Mouse (Mus musculus): ENCODE measurements around the gene Ddit4. TPM values are rescaled to one million over a fixed set of nuclear protein-coding genes. Genes with fewer than 3 reads are reported as not detected.

Ddit4 gene
- total and polyA plus RNA-seq, 3 experiments, result 39.5 to 136 (median 50.6) TPM

DNA sequence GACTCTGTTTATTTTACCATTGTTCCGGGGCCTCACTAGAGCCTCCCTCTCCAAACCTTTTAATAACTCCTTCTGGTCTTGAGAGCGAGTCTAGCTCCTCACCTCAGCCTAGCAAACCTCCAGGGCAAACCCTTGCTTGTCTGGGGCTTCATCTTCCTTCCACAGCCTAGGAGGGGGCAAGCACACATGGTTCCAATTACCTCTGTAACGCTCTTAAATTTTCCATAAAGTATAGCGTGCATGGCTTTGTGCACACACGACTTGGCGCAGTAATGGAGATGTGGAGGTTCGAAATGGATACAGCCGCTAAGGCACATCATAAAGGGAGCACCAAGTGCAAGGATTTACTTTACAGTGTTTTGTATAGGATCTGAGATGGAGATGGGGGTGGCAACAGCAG is 14.2 kb upstream of the Ddit4 start:
- in situ Hi-C loops (cut with MboI; ENCODE audit: low pct_ligation_motif_present, low pct_unique_long_range_greater_than_20kb, low sequenced_read_pairs) (no loop called here), dilution Hi-C loops (cut with MboI; ENCODE audit: extremely low pct_ligation_motif_present, extremely low pct_unique_long_range_greater_than_20kb, low sequenced_read_pairs) (no loop called here)
- no peak overlapping the region for H3K4me2 ChIP-seq (ENCODE audit: insufficient read depth, low read depth, poor library complexity, severe bottlenecking)

GRCm38 (mm10) chr10:59965362-59965695 is 13.7 kb upstream of the Ddit4 start:
- H3K79me2 ChIP-seq (replicated peaks; ENCODE audit: control insufficient read depth, extremely low read depth, insufficient read depth, poor library complexity, severe bottlenecking), result no peaks in the 10 kb centered on the region
- no peaks in the 10 kb centered on the region for H3K27me3 ChIP-seq (replicated peaks)
- TF ChIP-seq MAX (IDR thresholded peaks at IDR 0.05; ENCODE audit: low read length) (no peak), UBTF (IDR thresholded peaks at IDR 0.05; ENCODE audit: low read depth, low read length) (no peak), TBP (conservative IDR thresholded peaks at IDR 0.05; ENCODE audit: low read depth, low read length) (no peak), IRF4 (IDR thresholded peaks at IDR 0.05; ENCODE audit: low read depth, low read length) (no peak), POLR2A (IDR thresholded peaks at IDR 0.05; ENCODE audit: low read depth, low read length) (no peak), MEF2A (IDR thresholded peaks at IDR 0.05; ENCODE audit: borderline replicate concordance, low read depth, low read length) (no peak), JUND (conservative IDR thresholded peaks at IDR 0.05; ENCODE audit: low read depth, low read length) (no peak), EP300 (IDR thresholded peaks at IDR 0.05; ENCODE audit: low read length) (no peak), ZC3H11A (IDR thresholded peaks at IDR 0.05; ENCODE audit: low read depth, low read length) (no peak), CHD2 (IDR thresholded peaks at IDR 0.05; ENCODE audit: low read length) (no peak), ETS1 (conservative IDR thresholded peaks at IDR 0.05; ENCODE audit: low read depth, low read length) (no peak), ELF1 (IDR thresholded peaks at IDR 0.05; ENCODE audit: low read depth, low read length) (no peak)
- no peak overlapping the region for H3K9ac ChIP-seq (ENCODE audit: insufficient read depth, low read depth)
- no peak for DNase-seq (ENCODE audit: extremely low read depth)
- dilution Hi-C loops (cut with MboI; ENCODE audit: extremely low pct_ligation_motif_present, extremely low pct_unique_long_range_greater_than_20kb, low sequenced_read_pairs) (no loop called here), in situ Hi-C loops (cut with MboI; ENCODE audit: low pct_ligation_motif_present, low pct_unique_long_range_greater_than_20kb, low sequenced_read_pairs) (no loop called here)
- H3K4me2 ChIP-seq (ENCODE audit: insufficient read depth, low read depth, poor library complexity, severe bottlenecking), result no peak overlapping the region
- peaks cover 3% of the 10 kb centered on the region for H3K9me3 ChIP-seq (replicated peaks; ENCODE audit: low read length)
- no peaks in the 10 kb centered on the region for H3K36me3 ChIP-seq (replicated peaks in 1 of 2; ENCODE audit: control insufficient read depth in 1 of 2, insufficient read depth in 1 of 2, low read length in 1 of 2)
- no peak overlapping the region for H3K27ac ChIP-seq (ENCODE audit: insufficient read depth, low read depth)
- H3K4me3 ChIP-seq (replicated peaks in 1 of 3; ENCODE audit: low read depth in 2 of 3, low read length in 2 of 3, poor library complexity in 1 of 3), result no peak overlapping the region
- peaks cover 4 to 21% of the 10 kb centered on the region in 2 experiments for H3K4me1 ChIP-seq (ENCODE audit: control insufficient read depth in 1 of 2, insufficient read depth in 2 of 2)

More for the DNA sequence above, 14.2 kb upstream of the Ddit4 start:
- no peak overlapping the region for H3K27ac ChIP-seq (ENCODE audit: insufficient read depth, low read depth)
- H3K79me2 ChIP-seq (replicated peaks; ENCODE audit: control insufficient read depth, extremely low read depth, insufficient read depth, poor library complexity, severe bottlenecking), result no peaks in the 10 kb centered on the region
- no peak overlapping the region for H3K9ac ChIP-seq (ENCODE audit: insufficient read depth, low read depth)
- H3K27me3 ChIP-seq (replicated peaks), result no peaks in the 10 kb centered on the region
- TF ChIP-seq UBTF (IDR thresholded peaks at IDR 0.05; ENCODE audit: low read depth, low read length), result no peak
- TF ChIP-seq MEF2A (IDR thresholded peaks at IDR 0.05; ENCODE audit: borderline replicate concordance, low read depth, low read length), result no peak
- TF ChIP-seq ETS1 (conservative IDR thresholded peaks at IDR 0.05; ENCODE audit: low read depth, low read length), result no peak
- TF ChIP-seq MAX (IDR thresholded peaks at IDR 0.05; ENCODE audit: low read length), result no peak
- no peak for TF ChIP-seq USF1 (IDR thresholded peaks at IDR 0.05; ENCODE audit: low read depth, low read length)
- TF ChIP-seq HCFC1 (IDR thresholded peaks at IDR 0.05; ENCODE audit: low read depth, low read length), result no peak
- TF ChIP-seq CTCF (conservative IDR thresholded peaks at IDR 0.05 in 1 of 2, IDR thresholded peaks at IDR 0.05 in 1 of 2; ENCODE audit: low read depth in 2 of 2, low read length in 2 of 2), result no peak
- no peak for TF ChIP-seq ZMIZ1 (IDR thresholded peaks at IDR 0.05; ENCODE audit: low read depth, low read length)
- no peak for TF ChIP-seq MAFK (IDR thresholded peaks at IDR 0.05; ENCODE audit: insufficient replicate concordance, low read length)
- no peak for TF ChIP-seq E2F4 (IDR thresholded peaks at IDR 0.05; ENCODE audit: insufficient replicate concordance, low read depth, low read length)
- H3K4me3 ChIP-seq (replicated peaks in 1 of 3; ENCODE audit: low read depth in 2 of 3, low read length in 2 of 3, poor library complexity in 1 of 3), result no peak overlapping the region
- peaks cover 4 to 21% of the 10 kb centered on the region in 2 experiments for H3K4me1 ChIP-seq (ENCODE audit: control insufficient read depth in 1 of 2, insufficient read depth in 2 of 2)
- H3K36me3 ChIP-seq (replicated peaks in 1 of 2; ENCODE audit: control insufficient read depth in 1 of 2, insufficient read depth in 1 of 2, low read length in 1 of 2), result no peaks in the 10 kb centered on the region
- peaks cover 3% of the 10 kb centered on the region for H3K9me3 ChIP-seq (replicated peaks; ENCODE audit: low read length)
- no peak for DNase-seq (ENCODE audit: extremely low read depth)
